ENCODE assay signal across 14 mouse cellular contexts in the genomic region with DNA sequence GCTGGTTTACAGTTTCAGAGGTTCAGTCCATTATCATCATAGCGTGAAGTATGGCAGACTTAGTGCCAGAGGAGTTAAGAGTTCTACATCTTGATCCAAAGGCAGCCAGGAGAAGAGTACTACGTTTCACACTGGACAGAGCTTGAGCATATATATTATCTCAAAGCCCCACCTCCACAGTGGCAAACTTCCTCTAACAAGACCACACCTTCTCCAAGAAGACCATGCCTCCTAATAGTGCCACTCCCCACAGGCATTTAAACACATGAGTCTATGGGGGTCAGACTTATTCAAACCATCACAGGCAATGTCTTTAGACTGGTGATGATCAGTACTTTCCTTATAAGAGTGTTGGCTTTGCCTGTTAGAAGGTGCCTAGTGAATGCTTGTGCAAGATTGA. TPM values are rescaled to one million over a fixed set of nuclear protein-coding genes. Genes with fewer than 3 reads are reported as not detected.
DNase-seq lines count a peak whose midpoint lies in the region; ATAC-seq and TF ChIP-seq lines count a peak whose summit lies in the region.
"Had no signal": no experiment of that assay in that cellular context is flagged by ENCODE, and none has a peak within 500 bp of the region (broad histone marks: within the 10 kb centered on the region; RNA-seq: fewer than 3 reads in every experiment).

No protein-coding gene starts in this region.

- peaks cover 22% of the 10 kb centered on the region for H3K4me1 ChIP-seq in heart, embryonic 15.5 days (replicated peaks)
- no peaks in the 10 kb centered on the region; the same call in 1 of the 2 replicates for H3K4me1 ChIP-seq in lung, postnatal 0 days (ENCODE audit: insufficient read depth, low read depth, low read length)

- no peak for ATAC-seq in heart, embryonic 15.5 days (replicated peaks; ENCODE audit: insufficient number of reproducible peaks, insufficient read depth, low FRiP score, low read depth)
- ATAC-seq in lung, postnatal 0 days: 0 out of 2 replicates have a peak, but pooled peaks have one; percentile 9
- peak; percentile 61; the same call in 1 of the 2 replicates for ATAC-seq in granulocyte monocyte progenitor cell, adult 5-6 weeks (replicated peaks; ENCODE audit: poor library complexity, severe bottlenecking)
- ATAC-seq in megakaryocyte-erythroid progenitor cell, adult 5-6 weeks (replicated peaks; ENCODE audit: low FRiP score, low TSS enrichment, poor library complexity, severe bottlenecking): peak; percentile 64
- ATAC-seq: activated CD4-positive, CD25-positive, alpha-beta regulatory T cell, adult 4 months; forebrain, postnatal 0 days had no signal

- no peak for DNase-seq in heart, adult 18-20 months
- DNase-seq in lung, postnatal 0 days (ENCODE audit: low spot score): no peak
- no peak for DNase-seq in lung, adult 18-20 months
- no peak for DNase-seq in ovary, postnatal 36 days (ENCODE audit: low spot score)
- no peak for DNase-seq in layer of hippocampus, adult 9-10 months (ENCODE audit: low spot score)
- DNase-seq: right cerebral cortex, adult 18-20 months; thymus, postnatal 36 days had no signal

- H3K36me3 ChIP-seq in heart, embryonic 15.5 days: no peaks in the 10 kb centered on the region
- H3K36me3 ChIP-seq in lung, postnatal 0 days (ENCODE audit: insufficient read depth, low read length): no peaks in the 10 kb centered on the region
- H3K36me3 ChIP-seq: embryonic facial prominence, embryonic 10.5 days; neural tube, embryonic 15.5 days had no signal

- no peak overlapping the region for H3K9ac ChIP-seq in heart, embryonic 15.5 days
- no peak overlapping the region for H3K9ac ChIP-seq in lung, postnatal 0 days (replicated peaks; ENCODE audit: low read depth)
- H3K9ac ChIP-seq: forebrain, postnatal 0 days; neural tube, embryonic 15.5 days had no signal

- no peaks in the 10 kb centered on the region for H3K27me3 ChIP-seq in heart, embryonic 15.5 days
- no peaks in the 10 kb centered on the region for H3K27me3 ChIP-seq in lung, postnatal 0 days (replicated peaks; ENCODE audit: insufficient read depth, low read length)
- H3K27me3 ChIP-seq: neural tube, embryonic 15.5 days had no signal

- no peaks in the 10 kb centered on the region for H3K9me3 ChIP-seq in heart, embryonic 15.5 days (replicated peaks)
- no peaks in the 10 kb centered on the region for H3K9me3 ChIP-seq in lung, postnatal 0 days (ENCODE audit: low read length)
- H3K9me3 ChIP-seq: embryonic facial prominence, embryonic 10.5 days; neural tube, embryonic 15.5 days had no signal

- peak overlapping the region; percentile 76 for H3K27ac ChIP-seq in heart, embryonic 15.5 days
- no peak overlapping the region for H3K27ac ChIP-seq in lung, postnatal 0 days (ENCODE audit: low read length)
- H3K27ac ChIP-seq: embryonic facial prominence, embryonic 10.5 days; neural tube, embryonic 15.5 days had no signal

- no peak for TF ChIP-seq EP300 in lung, postnatal 0 days (IDR thresholded peaks at IDR 0.05)

- TF ChIP-seq CTCF in lung, postnatal 0 days (IDR thresholded peaks at IDR 0.05): no peak

- WGBS in heart, embryonic 15.5 days: 65% methylated on average over 2 of the region's 2 CpGs
- 51% methylated on average over 2 of the region's 2 CpGs for WGBS in lung, postnatal 0 days

- no peak overlapping the region for H3K4me3 ChIP-seq in heart, embryonic 15.5 days
- H3K4me3 ChIP-seq in lung, postnatal 0 days (ENCODE audit: low read depth, low read length): no peak overlapping the region
- H3K4me3 ChIP-seq: embryonic facial prominence, embryonic 10.5 days; neural tube, embryonic 15.5 days had no signal

- H3K4me2 ChIP-seq in heart, embryonic 15.5 days: no peak overlapping the region
- no peak overlapping the region for H3K4me2 ChIP-seq in lung, postnatal 0 days (replicated peaks; ENCODE audit: low read depth, low read length)
- H3K4me2 ChIP-seq: neural tube, embryonic 15.5 days had no signal

RNA-seq across cellular contexts. Expression of gene Metap2, which starts 21.2 kb away (rescaled TPM):
- polyA plus RNA-seq in heart, embryonic 15.5 days (2015; fragmentation: Nextera tagmentation; extraction: Ambion mirVana): 143 and 156 TPM in 2 replicates
- 100 to 1,000 TPM; 112 to 116 TPM for total RNA-seq in heart, adult 18-20 months (2021)
- polyA plus RNA-seq in lung, postnatal 0 days (2015; fragmentation: Nextera tagmentation; extraction: Ambion mirVana): 135 and 137 TPM in 2 replicates
- 214 and 233 TPM in 2 replicates for total RNA-seq in granulocyte monocyte progenitor cell, adult 5-6 weeks (2014; fragmentation: Nextera tagmentation)
- total RNA-seq in granulocyte monocyte progenitor cell, adult 5-6 weeks (2017): 337 and 338 TPM in 2 replicates
- total RNA-seq in megakaryocyte-erythroid progenitor cell, adult 5-6 weeks (2014; fragmentation: Nextera tagmentation): 458 and 509 TPM in 2 replicates
- 577 and 616 TPM in 2 replicates for total RNA-seq in megakaryocyte-erythroid progenitor cell, adult 5-6 weeks (2017)
